8 mouse cellular contexts compared by ENCODE assay signal in genomic region chr13:23525901-23526300, GRCm38 (mm10). TPM values are rescaled to one million over a fixed set of nuclear protein-coding genes. Genes with fewer than 3 reads are reported as not detected.
DNase-seq lines count a peak whose midpoint lies in the region; ATAC-seq and TF ChIP-seq lines count a peak whose summit lies in the region.

No protein-coding gene starts in this region.

- no peaks in the 10 kb centered on the region for H3K27me3 ChIP-seq in kidney, postnatal 0 days (ENCODE audit: insufficient read depth, low read length)
- no peaks in the 10 kb centered on the region for H3K27me3 ChIP-seq in hindbrain, embryonic 10.5 days (ENCODE audit: insufficient read depth, poor library complexity, severe bottlenecking)
- H3K27me3 ChIP-seq in midbrain, embryonic 13.5 days = no peaks in the 10 kb centered on the region

- no peak for ATAC-seq in kidney, postnatal 0 days (replicated peaks; ENCODE audit: low FRiP score, low read depth)
- no peak for ATAC-seq in midbrain, embryonic 13.5 days

- H3K4me2 ChIP-seq in kidney, postnatal 0 days (ENCODE audit: low read length) = peak overlapping the region; percentile 57
- H3K4me2 ChIP-seq in midbrain, embryonic 13.5 days (replicated peaks) = peak overlapping the region; percentile 53

- WGBS in kidney, postnatal 0 days = 2% methylated on average over 10 of the region's 10 CpGs
- WGBS in hindbrain, embryonic 10.5 days = 2% methylated on average over 10 of the region's 10 CpGs
- 2% methylated on average over 10 of the region's 10 CpGs for WGBS in midbrain, embryonic 13.5 days

- no peak for TF ChIP-seq CTCF in kidney, postnatal 0 days (IDR thresholded peaks at IDR 0.05; ENCODE audit: low read depth)

- H3K4me1 ChIP-seq in kidney, postnatal 0 days (replicated peaks; ENCODE audit: insufficient read depth, low read length) = no peaks in the 10 kb centered on the region
- peaks cover 31% of the 10 kb centered on the region for H3K4me1 ChIP-seq in hindbrain, embryonic 10.5 days (replicated peaks)
- peaks cover 19% of the 10 kb centered on the region for H3K4me1 ChIP-seq in midbrain, embryonic 13.5 days (replicated peaks)

- H3K36me3 ChIP-seq in kidney, postnatal 0 days (ENCODE audit: insufficient read depth, low read length) = no peaks in the 10 kb centered on the region
- H3K36me3 ChIP-seq in hindbrain, embryonic 10.5 days = no peaks in the 10 kb centered on the region
- H3K36me3 ChIP-seq in midbrain, embryonic 13.5 days = no peaks in the 10 kb centered on the region

- no peak overlapping the region for H3K9ac ChIP-seq in kidney, postnatal 0 days (ENCODE audit: low read depth, low read length)
- no peak overlapping the region for H3K9ac ChIP-seq in midbrain, embryonic 13.5 days (replicated peaks)

- intact Hi-C loops in gastrocnemius, postnatal 14 days (cut with DNase I; ENCODE audit: low total_unique reads) = loop anchor here (10.0 kb wide), 1 partner anchor 1501 kb away; no protein-coding TSS in a partner anchor

- no peak overlapping the region for H3K27ac ChIP-seq in kidney, postnatal 0 days
- peak overlapping the region; percentile 16; the same call in 1 of the 2 replicates for H3K27ac ChIP-seq in hindbrain, embryonic 10.5 days
- H3K27ac ChIP-seq in midbrain, embryonic 13.5 days = no peak overlapping the region

- H3K4me3 ChIP-seq in kidney, postnatal 0 days (replicated peaks; ENCODE audit: low read depth, low read length) = peak overlapping the region; percentile 37
- peak overlapping the region; percentile 53 for H3K4me3 ChIP-seq in hindbrain, embryonic 10.5 days
- peak overlapping the region; percentile 45 for H3K4me3 ChIP-seq in midbrain, embryonic 13.5 days (replicated peaks)

- DNase-seq in kidney, postnatal 0 days (ENCODE audit: low spot score) = no peak
- DNase-seq in kidney, postnatal 14 days = no peak
- DNase-seq in NIH3T3 (ENCODE audit: low read depth) = peak; percentile 32
- DNase-seq in hindbrain, embryonic 10.5 days (ENCODE audit: low spot score) = peak; percentile 58
- DNase-seq in gastrocnemius, postnatal 14 days = no peak
- DNase-seq in cerebellum, adult 9-11 months = no peak
- DNase-seq in frontal cortex, postnatal 10 days (ENCODE audit: low spot score in 2 of 2) = no peak

- no peaks in the 10 kb centered on the region for H3K9me3 ChIP-seq in kidney, postnatal 0 days (replicated peaks; ENCODE audit: low read length)
- H3K9me3 ChIP-seq in hindbrain, embryonic 10.5 days = no peaks in the 10 kb centered on the region
- no peaks in the 10 kb centered on the region for H3K9me3 ChIP-seq in midbrain, embryonic 13.5 days

RNA-seq across cellular contexts. Expression of gene Hist1h4h, which starts 4.9 kb away (rescaled TPM):
- polyA plus RNA-seq in kidney, postnatal 0 days (2015; fragmentation: Nextera tagmentation; extraction: Ambion mirVana) = 7.6 and 8.3 TPM in 2 replicates
- 5.8 and 7.4 TPM in 2 replicates for polyA plus RNA-seq in hindbrain, embryonic 10.5 days (2016; fragmentation: Nextera tagmentation; extraction: Ambion mirVana)
- polyA plus RNA-seq in midbrain, embryonic 13.5 days (2015; fragmentation: Nextera tagmentation; extraction: Ambion mirVana) = 6.4 and 7.4 TPM in 2 replicates
- total RNA-seq in gastrocnemius, postnatal 14 days (2021) = 100 to 1,000 TPM; 281 to 294 TPM

RNA-seq across cellular contexts. Expression of gene Hist1h2af, which starts 7.8 kb away (rescaled TPM):
- polyA plus RNA-seq in kidney, postnatal 0 days (2015; fragmentation: Nextera tagmentation; extraction: Ambion mirVana) = 3.3 and 4.9 TPM in 2 replicates
- 7.8 and 9.2 TPM in 2 replicates for polyA plus RNA-seq in hindbrain, embryonic 10.5 days (2016; fragmentation: Nextera tagmentation; extraction: Ambion mirVana)
- polyA plus RNA-seq in midbrain, embryonic 13.5 days (2015; fragmentation: Nextera tagmentation; extraction: Ambion mirVana) = 1.3 and 3.0 TPM in 2 replicates
- total RNA-seq in gastrocnemius, postnatal 14 days (2021) = 10 to 100 TPM; 61.2 to 77.1 TPM

RNA-seq across cellular contexts. Expression of gene Hist1h3g, which starts 9.3 kb away (rescaled TPM):
- 3.9 and 4.0 TPM in 2 replicates for polyA plus RNA-seq in kidney, postnatal 0 days (2015; fragmentation: Nextera tagmentation; extraction: Ambion mirVana)
- polyA plus RNA-seq in hindbrain, embryonic 10.5 days (2016; fragmentation: Nextera tagmentation; extraction: Ambion mirVana) = 3.3 and 6.0 TPM in 2 replicates
- polyA plus RNA-seq in midbrain, embryonic 13.5 days (2015; fragmentation: Nextera tagmentation; extraction: Ambion mirVana) = 3.1 and 5.3 TPM in 2 replicates
- total RNA-seq in gastrocnemius, postnatal 14 days (2021) = 10 to 100 TPM; 19.9 to 21.2 TPM

RNA-seq across cellular contexts. Expression of gene Hist1h2bh, which starts 17.3 kb away (rescaled TPM):
- polyA plus RNA-seq in kidney, postnatal 0 days (2015; fragmentation: Nextera tagmentation; extraction: Ambion mirVana) = 0.37 and 0.43 TPM in 2 replicates
- polyA plus RNA-seq in hindbrain, embryonic 10.5 days (2016; fragmentation: Nextera tagmentation; extraction: Ambion mirVana) = 0.51 and 1.1 TPM in 2 replicates
- 0.31 and 0.35 TPM in 2 replicates for polyA plus RNA-seq in midbrain, embryonic 13.5 days (2015; fragmentation: Nextera tagmentation; extraction: Ambion mirVana)
- 1 to 10 TPM; 5.5 to 5.7 TPM for total RNA-seq in gastrocnemius, postnatal 14 days (2021)

RNA-seq across cellular contexts. Expression of gene Hist1h3f, which starts 18.0 kb away (rescaled TPM):
- 0.71 and 0.83 TPM in 2 replicates for polyA plus RNA-seq in kidney, postnatal 0 days (2015; fragmentation: Nextera tagmentation; extraction: Ambion mirVana)
- polyA plus RNA-seq in hindbrain, embryonic 10.5 days (2016; fragmentation: Nextera tagmentation; extraction: Ambion mirVana) = 0.92 and 1.1 TPM in 2 replicates
- 0.75 and 0.84 TPM in 2 replicates for polyA plus RNA-seq in midbrain, embryonic 13.5 days (2015; fragmentation: Nextera tagmentation; extraction: Ambion mirVana)
- 10 to 100 TPM; 24.2 to 25.2 TPM for total RNA-seq in gastrocnemius, postnatal 14 days (2021)

Comparison
In these comparisons a context has a peak if more than half of its experiments do, and no peak if none do; other contexts are left out.
1. DNase-seq: peak in NIH3T3 (single experiment) and hindbrain, embryonic 10.5 days (single experiment); none in kidney, postnatal 0 days (single experiment), kidney, postnatal 14 days (single experiment), gastrocnemius, postnatal 14 days (single experiment), cerebellum, adult 9-11 months (single experiment) and frontal cortex, postnatal 10 days (0 of 2).
2. Peak in every context shown above with its lines, with median percentiles within 50 percentile points of each other: H3K4me3 ChIP-seq.